Mouse (Mus musculus) limb, embryonic 15.5 days (tissue): ENCODE results near the gene Zfp330. TPM values are rescaled to one million over a fixed set of nuclear protein-coding genes. Genes with fewer than 3 reads are reported as not detected.

Source experiments
- polyA plus RNA-seq: library from polyadenylated mRNA; unstranded; fragments of >200 nt; fragmentation: Nextera tagmentation; extraction: Ambion mirVana; gene quantifications from 2 replicates; pipeline ENCODE4 v1.2.1, GENCODE M21; 2015

The Zfp330 gene
- polyA plus RNA-seq, 1 experiment from 2014 or later: 70.4 TPM

Other genes with a start within 250 kb of the Zfp330 start
- gene Rnf150, start 89.2 kb upstream of the Zfp330 start, polyA plus RNA-seq: 0.83 and 1.1 TPM in 2 replicates